Mouse (Mus musculus) lung, postnatal 10 days (tissue): Measurements from ENCODE around the gene Pitpnb.
A peak's percentile ranks its signal among the peaks of the same experiment; 100 is the strongest.

ENCODE experiments used
- DNase-seq: peaks from one replicate; pipeline ENCODE4 v3.0.0; 2021

The Pitpnb gene

DNA sequence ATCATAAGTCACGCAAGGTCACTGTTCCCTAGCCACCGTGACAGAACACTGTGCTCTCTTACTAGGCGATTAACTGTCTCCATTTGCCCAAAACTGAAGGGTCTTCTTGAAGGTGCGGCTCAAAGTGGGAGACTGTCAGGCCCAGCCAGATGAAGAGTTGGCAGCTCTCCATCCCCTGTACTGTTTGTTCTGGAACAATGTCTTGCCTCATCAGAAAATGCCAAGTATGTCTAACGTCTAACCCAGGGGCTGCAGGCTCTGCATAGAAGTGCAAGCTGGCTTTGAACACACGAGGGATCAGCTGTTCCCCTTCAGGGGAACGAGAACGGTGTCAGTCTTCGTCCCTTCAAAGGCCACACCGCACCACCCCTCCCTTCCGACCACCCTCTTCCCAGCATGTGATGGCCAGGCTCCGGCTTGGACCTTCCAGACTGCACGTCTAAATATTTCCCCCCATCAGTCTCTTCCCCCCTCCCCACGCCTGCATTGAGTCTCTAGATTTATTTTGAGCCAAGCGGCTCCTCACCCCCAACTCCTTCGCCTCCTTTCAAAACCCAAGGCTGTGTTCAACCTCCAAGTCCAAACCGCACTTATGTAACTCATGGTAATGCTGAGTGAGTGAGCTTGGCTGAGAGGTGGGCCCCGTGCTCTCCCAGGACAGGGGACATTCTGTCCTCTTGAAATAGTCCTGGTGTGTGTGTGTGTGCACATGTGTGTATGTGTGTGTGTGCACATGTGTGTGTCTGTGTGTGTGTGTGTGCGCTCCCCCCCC is 71.5 kb downstream of the Pitpnb start:
- DNase-seq = peak; percentile 66

DNA sequence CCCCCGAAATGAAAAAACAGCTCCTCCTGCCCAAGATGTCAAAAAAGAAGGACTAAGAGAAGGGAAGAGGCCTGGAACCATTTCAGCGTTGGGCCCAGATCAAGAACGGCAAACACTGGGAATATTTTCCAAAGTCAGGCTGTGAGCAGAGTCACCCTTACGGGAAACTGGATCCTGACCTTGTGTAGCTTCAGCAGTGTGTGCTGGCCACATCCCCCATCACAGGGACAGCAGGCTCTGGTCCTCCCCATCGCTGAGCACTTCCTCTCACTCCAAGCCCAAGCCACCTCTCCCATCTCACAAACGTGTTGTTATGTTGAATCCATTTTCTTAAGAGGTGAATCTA is 72.1 kb downstream of the Pitpnb start:
- DNase-seq = peak; percentile 53

DNA sequence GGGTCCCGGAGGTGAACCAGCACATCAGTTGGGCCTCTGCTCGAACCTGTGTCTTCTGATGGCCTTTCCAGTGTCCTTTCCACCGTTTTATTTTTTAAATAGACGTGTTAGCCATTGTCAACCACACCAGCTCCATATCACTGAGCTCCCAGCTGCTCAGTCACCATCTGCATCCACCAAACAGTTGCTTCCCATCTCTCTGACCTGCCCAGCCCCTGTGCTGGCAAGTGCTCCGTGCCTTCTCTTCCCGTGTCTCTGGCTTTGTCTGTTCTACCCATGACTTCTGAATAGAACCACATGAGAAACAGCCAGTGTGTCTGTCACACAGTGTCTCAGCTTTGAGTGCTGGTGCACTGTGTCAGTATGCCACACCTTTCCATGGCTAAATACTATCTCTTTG is 74.2 kb downstream of the Pitpnb start:
- no peak for DNase-seq

DNA sequence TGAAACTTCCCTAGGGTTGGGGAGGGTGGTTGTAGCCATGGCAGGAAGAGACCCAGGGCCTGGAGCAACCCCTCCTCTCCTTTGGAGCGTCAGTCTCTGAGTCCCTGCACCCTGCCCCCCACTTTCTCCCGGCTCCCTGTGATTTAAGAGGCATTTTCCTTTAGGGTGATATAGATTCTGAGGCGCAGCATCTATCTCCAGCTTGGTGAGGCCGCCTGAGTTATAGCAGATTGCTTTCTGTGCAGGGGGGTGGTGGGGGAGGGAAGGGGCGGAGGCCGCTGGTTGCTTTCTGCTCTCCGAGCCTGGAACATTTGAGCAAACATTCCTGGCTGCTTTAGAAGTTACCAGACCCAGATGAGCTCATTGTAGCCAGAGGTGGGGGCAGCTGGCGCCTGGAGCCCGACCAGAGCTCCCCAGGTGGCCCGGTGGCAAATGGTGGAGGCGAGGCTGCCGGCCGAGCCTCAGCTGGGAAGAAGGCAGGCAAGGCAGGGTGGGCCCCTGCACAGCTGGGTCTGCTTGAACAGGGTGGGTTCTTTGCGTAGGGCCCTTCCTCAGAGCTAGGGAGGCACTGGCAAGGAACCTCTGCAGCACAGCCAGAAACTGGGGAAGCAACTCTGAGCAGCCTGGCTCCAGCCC is 78.0 kb downstream of the Pitpnb start:
- peak; percentile 59 for DNase-seq

DNA sequence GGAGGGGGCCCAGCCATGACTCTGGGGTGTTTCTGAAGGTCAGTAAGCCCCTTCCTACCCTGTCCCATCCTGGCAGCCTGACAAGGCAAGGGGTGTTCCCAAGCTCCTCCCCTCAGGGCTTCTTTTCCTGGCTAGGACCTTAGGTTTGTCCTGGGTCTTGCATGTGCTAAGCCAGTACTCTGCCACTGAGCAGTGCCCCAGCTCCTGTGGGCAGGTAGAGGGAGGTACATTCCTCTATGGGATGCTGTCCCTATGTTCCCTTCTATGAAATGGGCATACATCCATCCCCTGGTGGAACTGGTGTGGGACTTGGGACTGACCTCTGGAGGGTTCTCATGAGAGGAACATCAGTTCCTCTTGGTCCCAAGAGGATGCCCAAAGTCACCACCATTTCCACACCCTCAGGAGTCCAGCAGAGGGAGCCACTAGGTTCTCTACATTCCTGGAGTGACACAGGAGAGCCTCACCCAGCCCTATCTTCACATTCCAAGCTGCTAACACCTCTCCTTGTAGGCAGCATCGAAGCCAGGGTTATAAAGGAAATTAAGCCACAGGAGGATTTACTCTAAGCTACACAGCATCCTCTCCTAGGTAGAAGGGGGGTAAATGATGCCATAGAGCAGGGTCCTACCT is 79.0 kb downstream of the Pitpnb start:
- DNase-seq = peak; percentile 65

DNA sequence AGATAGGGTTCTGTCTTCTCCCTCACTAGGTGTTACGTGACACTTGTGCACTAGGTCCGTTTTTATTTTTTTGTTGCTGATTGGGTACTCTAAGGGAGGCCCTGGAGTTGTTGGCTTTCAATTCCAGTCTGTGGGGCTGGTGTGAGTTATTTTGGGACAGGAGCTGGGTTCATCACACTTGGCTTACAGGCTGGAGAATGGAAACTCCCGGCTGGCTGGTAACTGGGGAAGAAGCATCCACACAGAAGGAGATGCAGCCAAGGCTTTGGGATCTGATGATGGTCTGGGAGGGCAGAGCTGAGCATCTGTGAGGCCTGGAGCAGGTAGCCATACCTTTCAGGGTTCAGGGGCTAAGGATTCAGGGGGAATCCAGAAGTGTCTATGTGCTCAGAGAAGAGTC is 80.1 kb downstream of the Pitpnb start:
- peak; percentile 42 for DNase-seq

DNA sequence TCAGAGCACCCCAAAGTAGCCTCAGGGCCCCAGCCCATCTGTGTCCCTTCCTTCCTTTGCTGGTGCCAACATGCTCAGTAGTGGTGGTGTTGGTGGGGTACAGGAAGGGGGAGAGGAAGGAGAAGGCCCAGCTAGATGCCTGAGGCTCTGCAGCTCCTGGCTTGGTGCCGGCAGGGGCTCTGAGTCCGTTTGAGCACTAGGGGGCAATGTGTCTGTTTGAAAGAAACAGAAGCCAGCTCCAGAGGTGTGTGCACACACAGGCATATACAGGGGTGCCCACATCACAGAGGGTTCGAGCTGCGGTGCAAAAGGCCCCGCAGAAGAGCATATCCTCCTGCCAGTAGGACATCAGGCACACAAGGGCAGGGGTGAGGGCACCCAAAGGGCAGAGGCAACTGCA is 83.6 kb downstream of the Pitpnb start:
- peak; percentile 93 for DNase-seq

DNA sequence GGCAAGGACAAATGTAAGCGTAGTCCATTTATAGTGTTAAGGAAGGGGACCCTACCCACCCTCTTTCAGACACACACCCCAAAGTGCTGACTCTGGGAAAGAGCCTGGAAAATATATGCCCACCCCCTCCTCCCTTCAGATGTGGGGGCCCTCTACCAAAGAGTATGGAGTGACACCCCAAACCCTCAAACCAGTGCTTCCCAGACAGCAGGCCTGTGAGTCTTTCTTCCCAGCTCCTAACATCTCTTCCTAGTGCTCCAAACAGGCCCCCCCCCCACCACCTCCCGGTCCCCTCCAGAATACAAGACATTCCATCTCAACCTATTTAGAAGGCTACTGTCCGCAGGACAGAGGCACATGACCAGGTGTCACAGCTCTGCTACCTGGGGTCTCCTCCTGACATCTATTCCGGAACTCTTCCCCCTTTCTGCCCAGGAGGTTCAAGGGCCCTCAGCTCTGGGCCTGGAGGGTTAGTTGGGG is 84.2 kb downstream of the Pitpnb start:
- no peak for DNase-seq

DNA sequence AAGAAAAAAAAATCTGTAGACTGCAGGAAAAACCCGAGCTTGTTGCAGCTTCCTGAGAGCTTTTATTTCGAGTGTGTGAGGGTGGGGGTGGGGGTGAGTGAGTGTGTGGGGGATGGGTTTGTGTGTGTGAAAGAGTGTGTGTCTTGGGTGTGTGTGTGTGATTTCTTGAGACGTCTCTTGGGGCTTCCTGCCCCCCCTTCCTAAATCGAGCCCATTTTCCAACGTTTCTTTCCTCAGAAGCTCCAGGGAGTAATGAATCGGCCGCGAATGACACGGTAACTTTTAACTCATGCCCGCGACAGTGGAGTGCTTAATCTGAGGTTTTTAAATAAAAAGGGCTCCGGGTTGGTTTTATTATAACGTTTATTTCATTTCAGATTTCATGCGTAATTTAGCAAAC is 85.0 kb downstream of the Pitpnb start:
- no peak for DNase-seq

DNA sequence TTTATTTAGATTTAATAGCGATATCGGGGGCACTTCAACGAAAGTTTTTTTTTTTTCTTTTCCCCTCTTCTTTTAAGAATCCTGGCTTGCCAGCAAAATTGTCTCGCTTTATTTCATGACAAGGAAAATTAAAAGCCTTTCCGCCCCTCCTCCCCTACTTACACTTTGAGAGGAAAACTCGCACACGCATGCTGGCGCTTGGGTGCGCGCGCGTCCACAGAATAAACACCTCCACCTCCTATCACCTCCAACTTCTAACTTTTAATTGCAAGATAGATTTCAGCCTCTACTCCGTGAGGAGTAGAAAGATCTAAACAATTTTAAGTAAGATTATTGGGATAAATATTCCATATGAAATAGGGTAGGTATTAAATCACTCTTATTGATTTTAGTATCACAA is 85.5 kb downstream of the Pitpnb start:
- DNase-seq = no peak

DNA sequence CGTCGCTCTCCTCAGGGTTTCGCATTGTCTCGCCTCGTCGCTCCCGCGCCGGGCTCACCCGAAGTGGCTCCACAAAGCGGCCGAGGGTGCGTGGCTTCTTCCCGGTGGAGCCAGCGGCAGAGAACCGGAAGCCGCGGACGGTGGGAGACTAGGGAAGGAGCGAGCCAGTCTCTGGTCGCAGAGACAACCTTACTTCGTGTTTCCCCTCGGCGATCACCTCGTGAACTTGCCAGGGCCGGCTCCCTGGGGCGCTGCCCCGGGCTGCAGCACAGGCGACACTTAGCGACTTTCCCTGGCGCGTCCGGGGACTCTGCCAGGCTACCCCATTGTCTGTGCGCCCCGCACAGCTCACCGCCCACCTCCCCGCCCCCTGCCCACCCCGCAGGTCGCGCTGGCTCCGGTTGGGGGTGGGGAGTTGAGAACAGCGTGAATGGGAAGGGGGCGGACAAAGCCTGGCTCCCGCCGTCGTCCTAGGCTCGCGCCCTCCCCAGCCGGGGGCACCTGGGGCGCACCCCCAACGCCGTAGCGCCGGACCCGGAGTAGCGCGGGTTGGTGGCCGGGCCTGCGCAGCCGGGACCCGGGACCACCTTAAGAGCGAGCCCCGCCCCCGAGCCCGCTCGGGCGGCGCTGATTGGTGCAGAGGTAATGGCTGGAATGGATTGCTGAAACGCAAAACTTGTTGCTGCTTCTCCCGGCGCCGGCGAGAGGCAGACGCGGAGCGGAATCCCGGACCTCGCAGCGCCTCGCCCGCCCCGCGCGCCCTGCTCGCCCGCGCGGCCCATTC is 86.2 kb downstream of the Pitpnb start, which contains the start of gene Mn1:
Gene Mn1 (plus strand): TSS at position 772 of the 784 bp plus-strand sequence.
- peak; percentile 93 for DNase-seq

DNA sequence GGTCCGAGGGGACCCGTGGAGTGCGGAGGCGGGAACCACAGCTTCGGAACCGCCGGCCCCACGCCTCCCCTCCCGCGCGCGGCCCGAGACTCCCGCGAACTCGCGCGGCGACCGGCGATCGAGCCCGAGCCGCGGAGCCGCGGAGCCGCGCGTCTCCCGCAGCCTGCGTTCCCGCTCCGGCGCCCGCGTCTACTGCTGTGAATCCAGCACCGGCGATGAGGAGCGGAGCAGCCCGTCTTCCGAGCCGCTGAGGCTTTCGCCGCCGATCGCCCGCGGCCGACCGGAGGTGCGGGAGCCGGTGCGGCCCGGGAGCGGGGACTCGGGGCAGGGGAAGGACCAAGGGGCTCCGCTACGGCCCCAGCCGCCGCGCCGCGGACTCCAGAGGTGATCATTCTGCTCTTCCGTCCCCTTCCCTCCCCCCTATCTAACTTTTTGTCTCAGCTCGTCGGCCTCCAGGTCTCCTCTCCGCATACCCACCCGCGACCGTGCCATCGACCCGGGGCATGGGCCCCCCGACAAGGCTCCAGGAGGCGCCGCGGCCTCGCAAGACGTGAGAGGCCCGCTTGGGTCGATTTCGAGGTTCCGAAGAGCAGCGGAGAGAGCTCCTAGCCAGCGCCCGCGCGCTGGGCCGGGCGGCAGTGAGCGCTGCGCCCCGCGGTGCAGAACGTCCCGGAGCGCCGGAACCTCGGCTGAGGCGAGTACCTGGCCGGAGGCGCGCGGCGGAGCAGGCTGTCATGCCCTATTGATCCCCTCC is 87.0 kb downstream of the Pitpnb start:
- peak; percentile 37 for DNase-seq

DNA sequence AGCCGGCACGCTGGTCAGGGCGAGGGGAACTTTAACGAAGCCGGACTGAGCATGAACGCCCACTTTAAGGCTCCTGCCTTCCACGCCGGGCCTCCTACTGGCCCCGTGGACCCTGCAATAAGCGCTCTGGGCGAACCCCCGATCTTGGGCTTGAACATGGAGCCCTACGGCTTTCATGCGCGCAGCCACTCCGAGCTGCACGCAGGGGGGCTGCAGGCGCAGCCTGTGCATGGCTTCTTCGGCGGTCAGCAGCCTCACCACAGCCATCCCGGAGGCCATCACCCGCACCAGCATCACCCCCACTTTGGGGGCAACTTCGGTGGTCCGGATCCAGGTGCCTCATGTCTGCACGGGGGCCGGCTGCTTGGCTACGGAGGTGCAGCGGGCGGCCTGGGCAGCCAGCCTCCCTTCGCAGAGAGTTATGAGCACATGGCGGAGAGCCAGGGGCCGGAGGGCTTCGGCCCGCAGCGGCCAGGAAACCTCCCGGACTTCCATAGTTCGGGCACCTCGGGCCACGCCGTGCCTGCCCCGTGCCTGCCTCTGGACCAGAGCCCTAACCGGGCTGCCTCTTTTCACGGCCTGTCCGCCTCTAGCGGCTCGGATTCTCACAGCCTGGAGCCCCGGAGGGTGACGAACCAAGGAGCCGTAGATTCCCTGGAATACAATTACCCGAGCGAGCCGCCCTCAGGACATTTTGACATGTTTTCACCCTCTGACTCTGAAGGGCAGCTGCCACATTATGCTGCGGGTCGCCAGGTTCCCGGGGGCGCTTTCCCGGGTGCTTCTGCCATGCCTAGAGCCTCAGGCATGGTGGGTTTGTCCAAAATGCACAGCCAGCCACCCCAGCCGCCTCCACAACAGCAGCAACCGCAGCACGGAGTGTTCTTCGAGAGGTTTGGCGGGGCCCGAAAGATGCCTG is 87.9 kb downstream of the Pitpnb start:
- DNase-seq = peak; percentile 36

DNA sequence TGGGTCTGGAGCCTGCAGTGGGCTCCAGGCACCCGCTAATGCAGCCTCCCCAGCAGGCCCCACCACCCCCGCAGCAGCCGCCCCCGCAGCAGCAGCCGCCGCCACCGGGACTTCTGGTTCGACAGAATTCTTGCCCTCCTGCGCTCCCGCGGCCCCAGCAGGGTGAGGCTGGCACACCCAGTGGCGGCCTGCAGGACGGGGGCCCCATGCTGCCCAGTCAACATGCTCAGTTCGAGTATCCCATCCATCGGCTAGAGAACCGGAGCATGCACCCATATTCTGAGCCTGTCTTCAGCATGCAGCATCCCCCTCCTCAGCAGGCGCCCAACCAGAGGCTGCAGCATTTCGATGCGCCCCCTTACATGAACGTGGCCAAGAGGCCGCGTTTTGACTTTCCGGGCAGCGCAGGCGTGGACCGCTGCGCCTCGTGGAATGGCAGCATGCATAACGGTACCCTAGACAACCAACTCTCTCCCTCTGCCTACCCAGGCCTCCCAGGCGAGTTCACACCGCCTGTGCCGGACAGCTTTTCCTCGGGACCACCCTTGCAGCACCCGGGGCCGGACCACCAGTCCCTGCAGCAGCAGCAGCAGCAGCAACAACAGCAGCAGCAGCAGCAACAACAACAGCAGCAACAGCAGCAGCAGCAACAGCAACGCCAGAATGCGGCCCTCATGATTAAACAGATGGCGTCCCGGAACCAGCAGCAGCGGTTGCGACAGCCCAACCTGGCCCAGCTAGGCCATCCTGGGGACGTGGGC is 88.7 kb downstream of the Pitpnb start:
- DNase-seq = no peak

DNA sequence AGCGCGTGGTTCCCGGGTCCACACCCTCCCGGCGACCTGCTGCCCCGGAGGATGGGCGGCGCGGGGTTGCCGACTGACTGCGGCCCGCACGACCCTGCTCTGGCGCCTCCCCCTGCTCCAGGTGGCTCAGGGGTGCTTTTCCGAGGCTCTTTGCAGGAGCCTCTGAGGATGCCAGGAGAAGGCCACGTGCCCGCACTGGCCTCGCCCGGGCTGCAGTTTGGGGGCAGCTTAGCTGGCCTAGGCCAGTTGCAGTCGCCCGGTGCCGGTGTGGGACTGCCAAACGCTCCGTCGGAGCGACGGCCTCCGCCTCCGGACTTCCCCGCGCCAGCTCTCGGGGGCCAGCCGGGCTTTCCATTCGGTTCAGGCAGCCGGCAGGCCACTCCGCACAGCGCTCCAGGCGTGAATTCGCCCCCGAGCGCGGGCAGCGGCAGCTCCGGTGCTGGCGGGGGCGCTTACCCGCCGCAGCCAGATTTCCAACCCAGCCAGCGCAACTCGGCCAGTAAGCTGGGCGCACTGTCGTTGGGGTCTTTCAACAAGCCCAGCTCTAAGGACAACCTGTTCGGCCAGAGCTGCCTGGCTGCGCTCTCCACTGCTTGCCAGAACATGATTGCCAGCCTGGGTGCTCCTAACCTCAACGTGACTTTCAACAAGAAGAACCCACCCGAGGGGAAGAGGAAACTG is 89.6 kb downstream of the Pitpnb start:
- no peak for DNase-seq

DNA sequence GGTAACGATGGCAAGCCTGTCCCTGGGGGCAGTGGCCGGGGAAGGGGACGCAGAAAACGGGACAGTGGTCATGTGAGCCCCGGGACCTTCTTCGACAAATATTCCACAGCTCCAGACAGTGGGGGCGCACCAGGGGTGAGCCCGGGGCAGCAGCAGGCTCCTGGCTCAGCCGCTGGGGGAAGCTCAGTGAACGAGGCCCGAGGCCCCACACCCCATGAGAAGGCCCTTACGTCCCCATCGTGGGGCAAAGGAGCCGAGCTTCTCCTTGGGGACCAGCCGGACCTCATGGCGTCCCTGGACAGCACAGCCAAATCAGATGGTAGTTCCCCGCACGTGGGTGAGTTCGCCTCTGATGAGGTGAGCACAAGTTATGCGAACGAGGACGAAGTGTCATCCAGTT is 90.3 kb downstream of the Pitpnb start:
- DNase-seq = no peak

DNA sequence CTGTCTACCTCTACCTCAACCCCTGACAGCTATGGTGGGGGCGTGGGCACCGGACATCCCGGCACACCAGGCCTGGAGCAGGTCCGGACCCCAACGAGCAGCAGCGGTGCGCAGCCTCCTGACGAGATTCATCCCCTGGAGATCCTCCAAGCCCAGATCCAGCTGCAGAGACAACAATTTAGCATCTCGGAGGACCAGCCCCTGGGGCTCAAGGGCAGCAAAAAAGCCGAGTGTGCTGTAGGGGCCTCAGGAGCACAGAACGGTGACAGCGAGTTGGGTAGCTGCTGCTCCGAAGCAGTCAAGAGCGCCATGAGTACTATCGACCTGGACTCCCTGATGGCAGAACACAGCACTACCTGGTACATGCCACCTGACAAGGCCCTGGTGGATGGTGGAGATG is 90.9 kb downstream of the Pitpnb start:
- no peak for DNase-seq

DNA sequence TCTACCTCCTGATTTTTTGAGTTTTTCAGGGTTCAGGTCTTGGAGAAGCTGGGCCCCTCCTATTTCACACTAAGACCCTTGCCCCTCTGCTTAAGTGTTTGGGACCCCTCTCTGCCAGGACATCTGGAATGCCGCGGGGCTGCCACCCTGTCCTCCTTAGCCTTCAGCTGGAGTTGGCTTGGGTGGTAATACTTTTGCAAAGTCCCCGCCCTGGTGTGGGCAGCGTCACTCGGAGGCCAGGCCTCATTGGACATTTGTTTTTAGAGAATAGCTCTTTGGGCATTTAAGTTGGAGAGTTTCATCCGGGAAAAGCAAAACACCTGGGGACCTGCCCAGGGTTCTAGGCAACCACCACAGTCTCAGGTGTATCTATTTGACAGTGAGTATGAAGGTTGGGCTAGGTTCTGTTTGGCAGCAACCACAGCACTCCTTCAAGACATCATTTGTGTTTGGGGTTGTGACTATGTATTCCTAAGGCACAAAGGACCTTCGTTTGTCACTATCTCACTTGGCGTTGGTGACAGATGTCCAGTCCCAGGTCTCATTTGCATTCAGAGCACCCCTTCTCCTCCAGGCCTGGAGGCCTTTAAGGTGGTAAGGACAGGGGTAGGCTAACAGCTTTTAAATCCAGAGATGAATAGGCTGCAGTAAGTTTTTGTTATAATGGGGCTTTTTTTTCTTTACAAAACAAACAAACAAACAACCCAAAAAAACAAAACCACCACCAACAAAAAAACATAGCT is 91.7 kb downstream of the Pitpnb start:
- no peak for DNase-seq

DNA sequence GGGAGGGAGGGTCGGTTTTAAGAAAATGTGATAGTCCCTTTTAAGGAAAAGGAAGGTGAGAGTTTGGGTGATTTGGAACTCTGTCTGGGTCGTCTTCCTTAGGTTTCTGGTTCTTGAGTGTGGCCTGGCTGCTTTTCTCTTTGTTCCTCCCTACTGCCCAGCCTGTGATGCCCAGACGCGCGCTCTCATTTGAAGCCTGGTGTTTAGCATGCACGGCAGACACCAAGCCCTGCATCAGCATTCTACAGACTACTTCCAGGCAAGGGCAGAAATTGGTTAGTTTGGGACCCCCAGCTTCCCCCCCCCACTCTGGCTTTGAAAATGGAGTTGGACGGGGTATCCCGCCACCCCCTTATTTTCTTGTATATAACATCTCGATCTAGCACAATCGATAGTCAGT is 92.4 kb downstream of the Pitpnb start:
- no peak for DNase-seq
